Mouse (Mus musculus) embryo, embryonic 9.5 days (tissue): Measurements from ENCODE around the gene Msi2.

Experiments used
- DNase-seq: peaks from one replicate; pipeline ENCODE4 v3.0.0-alpha.2; 2017; ENCODE audit errors: extremely low spot score

Msi2 gene

DNA sequence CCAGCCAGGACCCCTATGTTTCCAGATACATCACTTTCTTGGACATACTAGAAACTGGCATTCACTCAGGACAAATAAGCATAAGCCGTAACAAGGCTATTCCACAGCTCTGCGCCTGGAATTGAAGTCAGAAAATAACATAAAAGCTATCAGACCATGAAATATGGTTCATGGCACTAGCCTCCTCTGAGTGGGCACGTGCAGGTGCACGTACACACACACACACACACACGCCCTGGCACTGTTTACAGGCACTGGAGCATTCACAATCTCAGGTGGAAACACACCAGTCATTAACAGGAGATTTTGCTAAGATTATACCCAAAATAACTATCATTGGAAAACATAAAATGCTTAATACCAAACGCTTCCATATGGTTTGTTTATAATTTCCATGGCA is 81.4 kb downstream of the Msi2 start:
- no peak for DNase-seq

DNA sequence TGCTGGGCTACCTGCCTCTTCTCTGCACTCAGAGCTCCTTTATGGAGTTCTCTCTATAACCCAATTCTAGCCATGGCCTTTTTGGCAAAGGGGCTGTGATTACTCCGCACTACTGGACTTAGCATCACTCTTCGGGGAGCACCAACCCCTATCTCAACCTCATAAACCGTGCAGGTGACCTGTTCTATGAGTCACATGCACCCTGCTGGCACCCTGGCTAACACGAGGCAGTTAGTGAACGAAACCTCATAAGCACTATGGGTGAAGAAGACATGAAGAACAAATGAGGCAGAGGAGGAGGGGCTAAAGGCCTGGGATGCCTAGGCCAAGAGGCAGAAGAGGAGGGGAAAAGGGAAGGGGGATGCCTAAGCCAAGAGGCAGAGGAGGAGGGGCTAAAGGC is 82.0 kb downstream of the Msi2 start:
- DNase-seq: no peak

DNA sequence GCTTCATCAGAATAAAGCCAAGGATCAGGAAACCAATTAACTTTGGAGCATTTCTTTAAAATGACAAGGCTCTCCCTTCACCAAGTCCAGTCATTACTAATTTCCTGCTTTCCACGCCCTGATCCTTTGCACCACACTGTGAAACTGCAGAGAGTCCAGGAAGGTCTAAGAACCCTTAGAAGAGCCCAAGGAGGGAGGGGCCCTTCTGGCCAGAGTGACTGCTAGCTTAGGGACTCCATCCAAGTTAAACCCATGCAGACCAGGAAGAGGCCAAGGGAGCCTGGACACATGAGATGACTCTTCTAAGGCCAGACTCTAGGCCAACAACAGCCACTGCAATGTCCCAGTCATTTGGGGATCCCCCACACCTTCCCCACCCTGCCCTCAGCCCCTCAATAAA is 83.7 kb downstream of the Msi2 start:
- no peak for DNase-seq

DNA sequence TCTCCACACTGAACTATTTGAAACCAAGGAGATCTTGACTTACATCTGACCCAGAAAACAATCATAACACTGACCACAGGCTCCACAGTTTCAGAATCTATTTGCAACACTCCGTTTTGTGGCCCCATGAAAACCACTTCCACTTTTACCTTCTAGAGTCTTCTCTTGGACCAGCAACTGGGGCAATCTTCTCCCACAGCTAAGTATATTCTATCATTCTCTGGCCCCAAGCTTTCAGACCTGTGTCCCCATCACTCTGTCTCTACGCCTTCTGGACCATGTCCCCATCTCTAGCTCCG is 86.4 kb downstream of the Msi2 start:
- no peak for DNase-seq

DNA sequence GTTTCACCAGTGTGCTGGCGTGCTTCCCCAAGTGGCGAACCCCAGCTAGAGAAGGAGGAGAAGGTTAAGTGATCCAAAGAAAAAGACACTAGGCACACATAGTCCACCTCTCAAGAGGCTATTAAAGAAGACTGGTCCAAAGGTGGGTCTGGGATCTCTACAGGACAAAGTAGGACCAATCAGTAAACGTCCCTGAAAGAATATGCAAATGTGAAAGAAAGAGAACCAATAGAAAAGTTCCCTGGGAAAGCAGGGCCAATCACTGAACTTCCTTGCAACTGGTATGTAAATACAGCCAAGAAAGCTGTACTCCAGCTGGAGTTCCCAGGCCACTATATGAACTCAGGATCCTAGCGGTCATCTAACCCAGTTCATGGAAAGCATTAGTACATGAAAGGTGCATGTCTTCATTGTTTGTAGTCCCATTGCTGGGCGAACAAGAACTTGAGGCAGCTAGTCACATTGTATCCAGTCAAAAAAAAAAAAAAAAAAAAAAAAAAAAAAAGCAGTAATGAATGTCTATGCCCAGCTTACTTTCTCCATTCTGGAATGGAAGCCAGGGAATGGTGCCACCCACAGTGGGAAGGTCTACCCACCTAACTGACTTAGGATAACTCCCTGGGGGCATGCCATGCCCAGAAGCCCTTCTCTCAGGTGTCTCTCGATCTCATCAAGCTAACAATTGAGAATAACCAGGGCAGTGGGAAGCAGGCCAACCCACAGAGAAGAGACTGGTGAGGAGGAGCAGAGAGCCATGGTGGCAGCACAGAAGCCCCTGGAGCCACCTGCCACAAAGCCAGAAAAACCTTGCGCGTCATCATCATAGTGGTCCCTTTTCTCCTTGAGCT is 87.0 kb downstream of the Msi2 start:
- no peak for DNase-seq

DNA sequence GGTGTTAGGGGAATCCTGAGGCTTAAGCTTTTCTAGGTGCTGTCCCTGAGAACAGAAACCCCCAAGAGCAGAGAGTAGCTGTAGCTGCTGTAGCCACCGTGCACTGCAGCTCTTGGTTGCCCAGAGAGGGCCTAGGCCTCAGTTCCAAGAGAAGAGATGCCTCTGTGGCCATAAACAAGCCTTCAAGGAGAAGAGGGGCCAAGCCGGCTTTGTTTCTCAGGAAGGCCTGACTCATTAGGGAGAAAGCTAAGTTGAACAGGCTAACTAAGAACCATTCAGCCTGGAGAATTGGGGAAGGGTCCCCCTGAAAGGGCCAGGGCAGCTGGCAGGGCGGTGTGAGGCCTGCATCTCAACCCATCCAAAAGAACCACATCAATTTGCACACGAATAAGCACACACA is 88.7 kb downstream of the Msi2 start:
- DNase-seq: no peak

DNA sequence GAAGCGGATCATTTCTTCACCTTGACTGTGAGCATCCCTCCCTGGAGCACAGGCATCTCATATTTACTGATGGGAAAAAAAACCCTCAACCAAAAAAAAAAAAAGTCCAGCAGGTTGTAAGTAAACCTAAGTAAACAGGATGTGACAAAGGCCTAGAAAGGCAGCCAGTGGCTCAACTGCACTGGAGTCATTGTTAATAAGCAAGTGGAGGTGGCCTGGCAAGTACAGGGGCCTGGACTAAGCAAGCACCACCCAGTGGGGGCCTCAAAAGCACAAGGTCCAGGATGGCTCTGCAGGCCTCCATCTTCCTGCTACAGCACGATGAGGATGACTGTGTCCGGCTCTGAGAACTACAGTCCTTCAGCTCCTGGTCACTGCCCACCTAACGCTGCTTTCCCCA is 89.1 kb downstream of the Msi2 start:
- DNase-seq: no peak

DNA sequence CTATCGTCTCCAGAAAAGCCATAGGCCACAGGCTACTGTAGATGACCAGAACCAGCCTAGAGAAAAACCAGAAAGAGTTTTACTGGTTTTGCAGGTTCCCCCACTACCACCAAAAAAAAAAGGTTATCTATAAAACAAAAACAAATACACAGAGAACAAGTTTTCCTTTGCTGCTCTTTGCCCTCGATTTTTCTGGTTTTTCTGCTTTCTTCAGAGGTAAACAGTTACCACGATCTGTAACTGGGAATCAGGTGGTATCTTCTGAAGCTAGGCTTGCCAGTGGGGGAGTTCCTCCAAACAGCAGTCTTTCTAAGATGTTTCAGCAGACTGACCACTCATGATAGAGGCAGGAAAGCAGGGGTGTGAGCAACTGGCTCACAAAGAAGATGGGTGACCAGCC is 89.6 kb downstream of the Msi2 start:
- DNase-seq: no peak

DNA sequence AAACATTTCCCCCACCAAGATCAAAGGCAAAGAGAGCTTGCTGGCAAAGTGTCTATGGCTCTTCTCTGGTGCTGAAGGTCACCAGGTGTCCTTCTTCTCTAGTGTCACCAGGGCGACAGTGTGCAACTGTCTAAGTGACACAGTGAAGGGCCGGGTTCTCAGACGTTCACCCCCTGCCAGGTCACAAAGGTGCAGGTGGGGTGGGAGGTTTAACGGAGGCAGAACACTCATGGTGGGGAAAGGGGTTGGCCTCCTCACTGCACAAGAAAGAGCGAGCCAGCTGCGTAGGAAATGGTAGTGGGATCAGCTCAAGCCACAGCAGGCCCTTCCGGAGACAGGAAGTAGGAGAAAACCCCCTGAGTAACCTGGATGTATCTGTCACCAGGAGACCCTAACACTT is 91.0 kb downstream of the Msi2 start:
- no peak for DNase-seq

DNA sequence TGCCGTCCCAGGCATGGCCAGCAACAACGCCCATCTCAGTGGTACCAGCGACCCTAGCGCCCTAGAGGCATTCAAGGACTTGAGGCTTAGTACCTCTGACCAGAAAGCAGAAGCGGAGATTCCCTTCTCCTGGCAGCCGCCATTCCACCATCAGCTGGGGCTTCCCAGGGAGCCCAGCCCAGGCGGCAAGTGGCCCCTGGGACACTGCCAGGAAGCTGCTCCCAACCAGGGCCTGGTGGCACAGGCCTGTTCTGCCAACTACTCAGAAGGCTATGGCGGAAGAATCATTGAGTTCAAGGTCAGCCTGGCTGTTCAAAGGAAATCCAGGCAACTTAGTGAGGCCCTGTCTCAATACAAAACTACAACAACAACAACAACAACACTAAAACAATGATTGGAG is 91.7 kb downstream of the Msi2 start:
- no peak for DNase-seq

DNA sequence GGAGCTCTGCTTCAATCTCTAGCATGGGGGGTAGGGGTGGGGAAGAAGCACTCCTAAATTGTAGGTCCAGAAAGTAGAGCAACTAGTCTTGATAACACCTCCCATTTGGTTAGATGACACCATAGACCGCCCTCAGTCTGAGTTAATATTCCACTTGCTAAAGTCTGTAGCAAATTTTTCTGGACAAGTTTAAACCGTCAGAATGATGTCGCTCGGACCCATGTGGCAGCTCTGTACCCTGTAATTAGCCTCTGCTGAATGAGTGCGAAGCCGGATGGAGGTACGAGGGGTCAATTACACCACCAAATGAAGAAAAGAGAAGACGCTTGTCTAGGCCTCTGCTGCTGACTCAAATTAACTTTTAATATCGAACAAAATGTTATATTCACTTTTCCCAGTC is 92.3 kb downstream of the Msi2 start:
- no peak for DNase-seq

DNA sequence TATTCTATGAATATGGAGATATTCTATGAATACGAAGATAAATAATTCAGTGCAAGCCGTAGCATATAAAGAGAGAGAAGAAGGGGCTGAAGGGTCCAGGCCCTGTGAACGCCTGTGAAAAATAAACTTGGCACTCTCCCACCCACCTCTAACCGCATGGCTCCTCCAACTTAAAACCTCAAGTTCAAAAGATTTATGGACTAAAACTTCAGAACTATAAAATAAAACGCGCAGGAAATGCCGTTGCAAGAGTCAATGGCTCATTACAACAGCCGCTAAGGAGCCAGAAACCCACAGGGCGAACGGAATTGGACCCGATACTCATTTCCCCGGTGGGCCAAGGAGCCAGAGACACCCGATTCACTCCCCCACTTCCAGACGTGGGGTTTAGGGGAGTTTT is 93.2 kb downstream of the Msi2 start:
- DNase-seq: no peak

DNA sequence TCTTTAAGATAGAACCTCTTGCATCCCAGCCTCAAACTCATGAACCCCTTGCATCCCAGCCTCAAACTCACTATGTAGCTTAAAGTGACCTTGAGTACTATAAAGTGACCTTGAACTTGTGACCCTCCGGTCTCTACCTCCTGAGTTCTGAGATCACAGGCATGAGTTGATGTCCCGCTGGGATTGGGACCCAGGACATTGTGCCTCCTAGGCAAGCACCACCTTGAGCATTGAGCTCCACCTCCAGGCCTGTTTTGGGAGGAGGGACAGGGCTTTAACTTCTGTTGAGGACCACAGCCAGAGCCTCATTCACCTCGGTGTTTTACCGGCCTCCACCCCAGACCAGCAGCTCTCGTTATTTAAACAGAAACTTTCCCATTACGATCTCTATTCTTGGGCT is 93.7 kb downstream of the Msi2 start:
- DNase-seq: no peak

DNA sequence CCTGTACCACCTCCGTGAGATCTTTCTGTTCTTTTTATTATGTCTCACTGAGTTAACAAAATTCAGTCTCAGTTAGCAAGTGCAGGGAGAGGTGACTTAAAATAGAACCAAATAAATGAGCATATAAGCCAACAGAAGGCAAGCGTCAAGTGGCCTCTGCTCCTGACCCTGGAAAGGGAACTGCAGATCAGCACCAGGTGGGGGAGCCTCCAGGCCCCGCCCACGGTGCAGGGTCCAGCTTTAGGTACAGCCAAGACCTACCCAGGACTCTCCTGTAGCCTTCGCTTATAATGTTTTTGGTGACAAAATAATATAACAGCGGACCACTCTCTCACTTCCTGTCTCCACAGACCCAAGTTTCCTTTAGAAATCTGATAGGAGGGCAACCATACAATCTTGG is 94.6 kb downstream of the Msi2 start:
- DNase-seq: no peak

DNA sequence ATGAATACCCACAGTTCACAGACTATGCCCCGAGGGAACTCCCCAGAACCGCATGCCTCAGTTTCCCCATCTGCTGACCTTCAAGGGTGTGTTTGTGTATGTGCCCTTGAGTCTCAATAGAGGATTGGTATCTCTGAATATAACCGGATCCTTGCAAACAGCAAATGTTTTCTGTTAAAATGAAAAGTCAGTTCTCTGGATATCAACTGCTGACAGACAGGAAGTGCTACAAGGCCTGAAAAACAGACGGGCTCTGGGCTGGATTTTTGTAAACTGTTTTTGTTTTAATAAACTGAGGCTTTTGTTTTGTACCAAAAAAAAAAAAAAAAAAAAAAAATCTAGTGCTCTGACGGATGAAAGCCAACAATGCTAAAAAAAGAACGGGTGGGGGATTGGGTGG is 95.8 kb downstream of the Msi2 start:
- DNase-seq: no peak

DNA sequence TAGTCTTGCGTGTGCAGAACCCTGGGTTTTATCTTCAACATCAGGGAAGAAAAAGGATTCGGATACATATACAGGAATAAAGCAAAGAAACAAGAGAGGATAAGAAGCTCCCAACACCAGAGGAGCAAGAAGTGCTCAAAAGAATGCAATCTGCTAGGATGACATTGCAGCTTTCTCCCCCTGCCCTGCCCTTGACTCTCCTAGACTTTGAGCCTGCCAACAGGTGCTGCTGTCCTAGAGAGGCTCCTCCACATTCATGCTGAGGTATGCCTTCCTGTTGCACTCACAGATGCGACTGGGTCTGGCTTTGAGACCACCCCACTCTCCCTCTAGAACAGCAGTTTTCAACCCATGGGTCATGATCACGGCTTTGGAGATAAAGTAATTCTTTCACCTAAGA is 96.5 kb downstream of the Msi2 start:
- no peak for DNase-seq

DNA sequence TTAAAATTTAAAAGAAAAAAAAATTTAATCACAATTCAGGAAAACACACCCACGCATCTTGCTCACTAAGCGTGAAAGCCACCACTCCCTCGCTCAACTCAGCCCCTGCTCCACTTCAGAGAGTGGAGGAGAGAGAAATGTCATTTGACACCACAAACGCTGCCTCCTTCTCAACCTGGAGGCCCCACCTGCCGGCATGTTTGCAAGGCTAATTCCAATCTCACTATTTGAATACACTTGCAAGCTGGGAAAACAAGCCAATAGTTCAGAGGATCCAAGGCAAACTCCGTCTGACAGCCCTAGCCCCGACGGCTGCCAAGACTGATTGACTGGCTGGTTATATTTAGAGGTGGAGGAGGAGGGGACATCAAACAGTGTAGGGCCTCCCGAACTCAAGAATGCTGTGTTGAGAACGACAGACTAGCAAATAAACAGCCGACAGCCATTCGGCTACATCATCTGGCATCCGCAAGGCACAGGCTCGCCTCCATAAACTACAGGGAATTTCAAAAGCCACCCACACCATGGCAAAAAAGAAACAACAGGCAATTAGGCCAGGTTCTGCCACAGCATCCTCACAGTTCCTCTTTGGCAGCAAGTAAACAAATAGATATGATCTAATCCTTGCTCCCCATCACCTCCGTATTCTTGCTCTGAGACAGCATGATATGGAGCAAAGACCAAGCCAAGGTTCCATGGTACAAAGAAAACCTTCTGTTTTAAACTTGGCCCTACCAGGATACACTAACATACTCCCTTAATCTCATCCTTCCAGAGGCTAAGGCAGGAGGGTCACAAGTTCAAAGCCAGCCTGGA is 97.9 kb downstream of the Msi2 start:
- peak; percentile 47 for DNase-seq

DNA sequence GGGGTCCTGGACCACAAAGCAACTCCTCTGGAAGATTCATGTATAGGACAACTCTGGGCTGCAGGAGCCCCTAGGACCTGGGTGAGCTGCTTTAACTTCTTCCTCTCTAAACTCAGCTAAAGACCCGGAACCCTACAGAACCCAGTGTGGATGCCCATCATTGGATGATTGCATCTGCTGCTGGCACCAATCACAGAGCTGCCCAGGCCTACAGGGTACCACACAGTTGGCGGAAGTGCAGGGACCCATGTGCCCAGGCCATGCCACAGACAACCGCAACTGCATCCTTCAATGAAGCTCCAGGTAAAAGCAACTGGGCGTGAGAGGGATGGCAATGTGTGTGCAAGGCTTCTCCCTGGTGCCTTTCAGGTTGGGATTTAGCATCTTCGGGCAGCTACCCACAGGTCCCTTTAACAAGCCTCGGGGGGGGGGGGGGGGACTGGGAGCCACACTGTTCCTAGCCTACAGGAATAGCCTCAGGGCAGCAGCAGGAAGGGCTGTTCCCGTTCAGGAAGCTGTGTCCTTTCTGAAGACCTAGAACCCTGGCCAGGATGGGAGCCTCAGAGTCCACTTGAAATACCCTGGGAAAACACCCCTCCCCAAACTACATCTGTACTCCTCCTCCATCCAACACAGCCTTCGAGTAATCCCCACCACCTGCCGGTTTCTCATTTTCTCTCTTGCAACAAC is 98.7 kb downstream of the Msi2 start:
- no peak for DNase-seq

DNA sequence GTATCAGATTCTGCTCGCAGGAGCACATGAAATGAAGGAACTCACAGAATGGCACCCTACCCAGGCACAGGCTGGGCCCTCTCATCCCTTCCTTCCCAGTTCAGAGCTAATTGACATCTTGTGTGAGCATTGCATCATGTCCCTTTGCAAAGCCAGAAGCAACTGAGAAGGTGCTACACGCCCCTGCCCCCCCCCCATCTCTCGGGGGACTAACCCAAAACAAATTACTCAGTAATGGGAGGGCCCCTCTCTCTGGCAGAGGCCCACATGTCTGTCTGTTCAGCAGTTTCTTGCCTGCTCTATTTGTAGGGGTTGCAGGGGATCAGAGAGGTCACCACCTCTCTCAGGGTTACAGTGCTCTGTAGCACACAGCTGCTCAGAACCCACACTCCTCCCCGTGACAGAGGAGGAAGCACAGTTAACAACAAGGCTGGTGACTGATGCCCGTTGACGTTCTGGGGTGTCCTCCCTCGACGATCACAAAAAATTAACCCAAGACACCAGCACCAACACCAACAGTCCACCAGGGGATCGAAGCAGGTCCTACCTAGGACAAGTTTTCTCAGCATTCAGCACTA is 99.5 kb downstream of the Msi2 start:
- no peak for DNase-seq

DNA sequence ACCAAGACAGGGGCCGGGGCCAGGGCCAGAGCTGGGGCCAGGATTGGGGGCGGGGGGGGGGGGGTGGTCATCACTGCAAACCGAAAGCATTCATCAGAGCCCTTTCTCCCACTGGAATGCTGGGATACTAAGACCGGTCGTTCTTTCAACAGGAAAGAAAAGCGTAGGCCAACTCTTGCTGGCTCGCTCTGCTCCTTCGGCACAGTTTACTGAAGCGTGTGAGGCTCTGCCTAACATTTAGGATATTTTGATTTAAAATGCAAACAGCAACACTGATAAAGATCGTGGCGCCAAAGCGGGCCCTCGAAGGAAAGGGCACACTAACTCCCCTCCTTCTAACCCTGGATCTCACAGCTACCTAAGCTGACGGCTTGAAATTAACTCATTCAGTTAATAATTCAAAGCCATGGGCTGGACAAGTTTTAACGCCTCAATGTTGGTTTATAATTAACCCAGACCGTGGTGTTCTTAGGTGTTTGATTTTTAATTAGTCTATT is 100.3 kb downstream of the Msi2 start:
- no peak for DNase-seq

DNA sequence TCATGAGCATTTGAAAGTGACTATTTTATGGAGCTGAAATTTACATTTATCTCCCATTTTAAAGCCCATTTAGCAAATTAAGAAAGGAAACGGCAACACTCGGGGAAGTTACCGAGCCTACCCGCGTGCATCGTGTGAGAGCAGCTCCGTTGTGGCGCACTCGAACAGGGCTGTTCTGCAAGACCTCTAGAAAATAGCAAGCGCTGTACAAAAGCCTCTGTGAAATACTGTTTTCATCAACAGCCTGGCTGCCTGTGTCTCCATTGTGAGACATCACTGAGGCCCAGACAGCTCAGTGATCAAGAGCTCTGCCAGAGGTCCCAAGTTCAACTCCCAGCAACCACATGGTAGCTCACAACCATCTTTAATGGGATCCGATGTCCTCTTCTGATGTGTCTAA is 100.9 kb downstream of the Msi2 start:
- DNase-seq: no peak

DNA sequence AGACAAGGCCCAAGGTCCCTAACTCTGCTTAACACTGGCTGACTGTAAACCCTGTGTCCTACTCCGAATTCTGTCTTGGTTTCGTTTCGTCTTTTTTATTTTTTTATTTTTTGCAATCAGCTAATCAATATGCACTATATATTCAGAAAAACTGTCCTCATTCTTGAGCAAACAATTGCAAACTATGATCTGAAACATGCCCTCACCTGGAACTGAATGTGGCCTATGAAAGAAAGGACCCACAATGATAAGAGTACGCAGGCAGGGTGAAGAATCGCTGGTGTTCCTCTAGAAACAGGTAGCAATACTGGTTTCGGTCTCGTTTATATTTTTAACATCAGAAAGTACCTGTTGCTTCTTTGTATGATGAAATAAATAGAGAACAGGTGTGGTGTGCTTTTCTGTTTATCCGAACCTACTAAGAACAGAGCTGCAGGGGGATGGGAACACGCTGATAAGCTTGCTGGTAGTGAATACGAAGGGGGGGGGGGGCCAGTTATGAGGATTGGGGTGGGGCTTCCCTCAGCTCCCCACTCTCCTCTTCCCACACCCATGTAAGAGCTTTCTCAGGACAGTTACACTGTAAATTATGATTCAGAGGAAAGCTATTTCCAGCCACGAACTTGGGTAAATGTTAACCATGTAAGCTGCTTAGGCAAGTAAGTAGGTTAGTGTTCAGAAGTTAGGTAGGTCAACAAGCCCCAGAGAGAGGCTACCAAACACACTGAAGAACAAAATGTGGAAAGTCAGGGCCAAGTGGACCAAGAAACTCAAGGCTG is 103.6 kb downstream of the Msi2 start:
- DNase-seq: no peak
